Comparison of ENCODE assay signal across 9 mouse cellular contexts in the genomic region with DNA sequence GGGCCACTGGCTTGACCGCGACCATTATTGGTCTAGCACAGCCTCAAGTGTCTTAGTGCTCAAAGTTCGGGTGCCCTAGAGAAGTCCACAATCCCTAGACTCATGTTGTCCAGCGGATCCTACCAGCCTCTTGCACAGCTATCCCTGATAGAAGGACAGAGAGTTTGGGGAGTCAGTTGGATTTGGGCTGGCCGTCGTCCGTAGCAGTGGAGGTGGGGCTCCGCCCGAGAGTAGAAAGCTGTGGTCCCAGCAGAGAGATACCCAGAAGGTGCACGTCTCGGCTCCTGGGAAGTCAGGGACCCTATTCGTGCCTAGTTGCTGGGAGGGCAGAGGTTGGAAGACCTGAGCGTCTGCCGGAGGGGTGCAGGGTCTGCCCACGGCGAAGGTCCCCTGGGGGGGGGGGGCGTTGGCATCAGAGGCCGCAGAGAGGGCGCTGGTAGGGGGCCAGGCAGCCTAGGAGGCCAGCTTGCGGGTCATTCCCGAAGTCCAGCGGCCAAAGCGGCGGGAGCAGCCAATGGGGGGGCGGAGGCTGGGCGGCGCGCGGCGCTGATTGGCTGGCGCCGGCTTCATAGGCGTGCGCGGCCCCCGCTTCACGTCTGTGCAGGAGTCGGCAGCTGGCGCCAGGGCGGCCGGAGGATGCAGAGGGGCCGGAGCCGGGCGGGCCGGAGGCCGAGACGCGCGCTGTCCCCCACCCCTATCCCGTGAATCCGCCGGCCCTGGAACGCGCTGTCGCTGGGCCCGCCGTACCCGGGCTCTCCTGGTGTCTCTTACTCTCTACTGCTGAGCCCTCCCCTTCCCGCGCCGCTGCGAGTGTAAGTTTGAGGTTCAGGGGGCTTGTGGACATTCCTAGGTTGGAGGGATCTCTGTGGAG. TPM values are rescaled to one million over a fixed set of nuclear protein-coding genes. Genes with fewer than 3 reads are reported as not detected.
DNase-seq lines count a peak whose midpoint lies in the region; ATAC-seq and TF ChIP-seq lines count a peak whose summit lies in the region.
"Had no signal": no experiment of that assay in that cellular context is flagged by ENCODE, and none has a peak within 500 bp of the region (broad histone marks: within the 10 kb centered on the region; RNA-seq: fewer than 3 reads in every experiment).

No protein-coding gene starts in this region.

- H3K27ac ChIP-seq in forebrain, embryonic 10.5 days: peak overlapping the region; percentile 58
- no peak overlapping the region for H3K27ac ChIP-seq in testis, adult 2 months (ENCODE audit: control insufficient read depth, insufficient read depth, low read depth, low read length)

- no peaks in the 10 kb centered on the region for H3K9me3 ChIP-seq in forebrain, embryonic 10.5 days

- ATAC-seq in megakaryocyte progenitor cell, adult 5-6 weeks (replicated peaks; ENCODE audit: poor library complexity): peak; percentile 18
- no peak for ATAC-seq in megakaryocyte-erythroid progenitor cell, adult 5-6 weeks (replicated peaks; ENCODE audit: low FRiP score, low TSS enrichment, poor library complexity, severe bottlenecking)

- peak; percentile 50 for DNase-seq in left cerebral cortex, postnatal 4 days
- no peak for DNase-seq in left cerebral cortex, postnatal 36 days (ENCODE audit: low spot score in 2 of 2)
- DNase-seq in forebrain, embryonic 10.5 days (ENCODE audit: extremely low spot score, low spot score): peak; percentile 83
- DNase-seq in heart, postnatal 10 days: peak; percentile 85 to 87
- peak; percentile 90 to 93 for DNase-seq in kidney, postnatal 4 days

- TF ChIP-seq CTCF in testis, adult 2 months (IDR thresholded peaks at IDR 0.05; ENCODE audit: control insufficient read depth, insufficient read depth, insufficient replicate concordance, low read depth, low read length): no peak

- H3K4me3 ChIP-seq in forebrain, embryonic 10.5 days: peak overlapping the region; percentile 54
- H3K4me3 ChIP-seq in testis, adult 2 months (ENCODE audit: control insufficient read depth, low read depth, low read length): peak overlapping the region; percentile 64

- H3K4me1 ChIP-seq in forebrain, embryonic 10.5 days: peaks cover 81% of the 10 kb centered on the region
- H3K4me1 ChIP-seq in testis, adult 2 months (ENCODE audit: control insufficient read depth, insufficient read depth, low read length): peaks cover 56% of the 10 kb centered on the region

- peaks cover 100% of the 10 kb centered on the region for H3K27me3 ChIP-seq in forebrain, embryonic 10.5 days (ENCODE audit: poor library complexity, severe bottlenecking)
- peaks cover 4% of the 10 kb centered on the region for H3K27me3 ChIP-seq in testis, adult 2 months (ENCODE audit: control insufficient read depth, insufficient read depth, low read length)

- no peaks in the 10 kb centered on the region for H3K36me3 ChIP-seq in forebrain, embryonic 10.5 days (replicated peaks)
- H3K36me3 ChIP-seq in testis, adult 2 months (ENCODE audit: control insufficient read depth, insufficient read depth, low read length): no peaks in the 10 kb centered on the region

- WGBS in forebrain, embryonic 10.5 days: under 1% methylated on average over 61 of the region's 62 CpGs

- no peak; the same call in 1 of the 2 replicates for TF ChIP-seq POLR2A in testis, adult 2 months (IDR thresholded peaks at IDR 0.05; ENCODE audit: control insufficient read depth, low read depth, low read length)

- intact Hi-C loops in left cerebral cortex, postnatal 4 days (cut with DNase I): loop anchor here (10.0 kb wide), 1 partner anchor 296 kb away; no protein-coding TSS in a partner anchor
- intact Hi-C loops in left cerebral cortex, postnatal 36 days (cut with DNase I): no loop called here
- intact Hi-C loops in heart, postnatal 10 days (cut with DNase I): no loop called here

RNA-seq across cellular contexts. Expression of a gene that starts 4.6 kb away (rescaled TPM):
- total RNA-seq in left cerebral cortex, postnatal 4 days (2021): 1 to 10 TPM; 2.6 to 3.1 TPM
- 1 to 10 TPM; 5.4 to 6.6 TPM for total RNA-seq in left cerebral cortex, postnatal 36 days (2021)
- 18.2 and 19.6 TPM in 2 replicates for polyA plus RNA-seq in forebrain, embryonic 10.5 days (2016; fragmentation: Nextera tagmentation; extraction: Ambion mirVana)
- 10 to 100 TPM; 20.7 to 23.3 TPM for total RNA-seq in heart, postnatal 10 days (2021)
- total RNA-seq in megakaryocyte progenitor cell, adult 5-6 weeks (2015): 11.2 and 19.8 TPM in 2 replicates
- 6.0 and 10.1 TPM in 2 replicates for total RNA-seq in megakaryocyte progenitor cell, adult 5-6 weeks (2017)
- polyA plus RNA-seq in testis, adult 2 months (2012; rRNA removed): 44.7 and 54.1 TPM in 2 replicates
- total RNA-seq in megakaryocyte-erythroid progenitor cell, adult 5-6 weeks (2014; fragmentation: Nextera tagmentation): 101 and 116 TPM in 2 replicates
- 37.4 and 48.8 TPM in 2 replicates for total RNA-seq in megakaryocyte-erythroid progenitor cell, adult 5-6 weeks (2017)
- total RNA-seq: CH12.LX had no signal

RNA-seq across cellular contexts. Expression of a gene that starts 23.8 kb away (rescaled TPM):
- not detected for total RNA-seq in left cerebral cortex, postnatal 4 days (2021)
- not detected for total RNA-seq in left cerebral cortex, postnatal 36 days (2021)
- not detected in 2 replicates for polyA plus RNA-seq in forebrain, embryonic 10.5 days (2016; fragmentation: Nextera tagmentation; extraction: Ambion mirVana)
- not detected for total RNA-seq in heart, postnatal 10 days (2021)
- not detected in 2 replicates for total RNA-seq in megakaryocyte progenitor cell, adult 5-6 weeks (2015)
- total RNA-seq in megakaryocyte progenitor cell, adult 5-6 weeks (2017): not detected in 2 replicates
- polyA plus RNA-seq in testis, adult 2 months (2012; rRNA removed): 720 and 738 TPM in 2 replicates
- not detected in 2 replicates for total RNA-seq in megakaryocyte-erythroid progenitor cell, adult 5-6 weeks (2014; fragmentation: Nextera tagmentation)
- not detected in 2 replicates for total RNA-seq in megakaryocyte-erythroid progenitor cell, adult 5-6 weeks (2017)
- total RNA-seq: CH12.LX had no signal

Comparison
In these comparisons a context has a peak if more than half of its experiments do, and no peak if none do; other contexts are left out.
1. DNase-seq: peak in left cerebral cortex, postnatal 4 days (single experiment), forebrain, embryonic 10.5 days (single experiment), heart, postnatal 10 days (2 of 2) and kidney, postnatal 4 days (2 of 2); none in left cerebral cortex, postnatal 36 days (0 of 2).